Mouse (Mus musculus) frontal cortex, postnatal 10 days (tissue): ENCODE measurements around the gene Atf7ip.
A peak's percentile ranks its signal among the peaks of the same experiment; 100 is the strongest.

Experiments used
- DNase-seq, 2 experiments: peaks; one replicate each; pipeline ENCODE4 v3.0.0; 2022; ENCODE audit warnings: low spot score in 2 of 2, mixed read lengths in 1 of 2

Atf7ip gene

DNA sequence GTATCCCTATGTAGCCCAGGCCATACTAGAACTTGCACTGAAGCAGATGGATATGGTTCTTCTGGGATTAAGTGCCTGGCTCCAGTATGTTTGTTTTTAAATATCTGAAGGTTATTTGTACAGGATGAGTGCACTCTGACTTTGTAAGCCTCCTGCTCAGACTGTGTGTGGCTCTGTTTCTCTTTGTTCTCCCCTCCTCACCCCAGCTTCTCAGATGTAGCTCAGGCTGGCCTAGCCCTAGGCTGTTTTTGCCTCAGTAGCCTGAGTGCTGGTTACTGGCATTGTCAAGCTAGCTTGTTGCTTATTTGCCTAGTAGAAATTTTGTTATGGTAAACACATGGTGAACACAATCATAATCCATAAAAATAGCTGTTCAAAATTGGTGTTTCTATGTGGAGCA lies 15.7 kb downstream of the Atf7ip start:
- DNase-seq = no peak

DNA sequence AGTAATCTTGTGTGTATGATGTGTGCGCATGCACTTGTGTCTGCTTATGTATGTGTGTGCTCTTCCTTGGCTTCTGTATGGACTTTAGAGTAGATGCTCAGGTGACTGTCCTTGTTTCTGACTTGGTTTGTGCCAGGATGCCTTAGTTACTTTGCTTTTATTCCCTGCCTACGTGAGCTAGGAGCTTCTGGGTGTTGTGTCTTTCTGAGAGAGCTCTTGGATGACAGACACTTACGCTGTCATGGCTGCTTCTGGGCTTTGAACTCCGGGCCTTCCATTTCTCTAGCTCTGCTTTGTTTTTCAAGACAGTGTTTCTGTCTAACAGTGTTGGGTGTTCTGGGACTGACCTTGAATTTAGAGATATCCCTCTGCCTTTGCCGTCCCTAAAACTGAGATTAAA lies 16.7 kb downstream of the Atf7ip start:
- no peak for DNase-seq

GRCm38 (mm10) chr6:136524751-136525150 lies 18.8 kb downstream of the Atf7ip start:
- DNase-seq = no peak

DNA sequence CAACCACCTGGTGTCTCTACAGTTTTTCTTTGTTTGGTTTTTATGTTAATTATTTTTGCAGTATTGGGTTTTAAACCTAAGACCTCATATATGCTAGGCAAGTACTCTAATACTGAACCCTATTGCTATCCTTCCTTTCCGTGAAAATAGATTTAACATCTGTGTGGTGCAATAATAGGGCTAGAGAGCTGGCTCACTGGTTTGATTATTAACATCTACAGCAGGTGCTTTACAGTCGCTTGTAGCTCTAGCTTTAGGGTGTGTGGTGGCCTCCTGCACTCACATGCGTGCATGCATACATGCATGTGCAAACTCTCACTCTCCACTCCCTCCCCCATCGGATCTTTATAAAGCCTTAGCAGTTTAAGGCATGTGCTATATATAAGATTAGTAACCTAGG lies 19.6 kb downstream of the Atf7ip start:
- no peak for DNase-seq

- no peak for DNase-seq
Observed at GRCm38 (mm10) chr6:136529156-136529555, 23.2 kb downstream of the Atf7ip start.

- DNase-seq = no peak
Observed at GRCm38 (mm10) chr6:136531792-136532230, 25.8 kb downstream of the Atf7ip start.

- DNase-seq = peak; percentile 67 to 69
Observed at GRCm38 (mm10) chr6:136532535-136533291, 26.7 kb downstream of the Atf7ip start.

DNA sequence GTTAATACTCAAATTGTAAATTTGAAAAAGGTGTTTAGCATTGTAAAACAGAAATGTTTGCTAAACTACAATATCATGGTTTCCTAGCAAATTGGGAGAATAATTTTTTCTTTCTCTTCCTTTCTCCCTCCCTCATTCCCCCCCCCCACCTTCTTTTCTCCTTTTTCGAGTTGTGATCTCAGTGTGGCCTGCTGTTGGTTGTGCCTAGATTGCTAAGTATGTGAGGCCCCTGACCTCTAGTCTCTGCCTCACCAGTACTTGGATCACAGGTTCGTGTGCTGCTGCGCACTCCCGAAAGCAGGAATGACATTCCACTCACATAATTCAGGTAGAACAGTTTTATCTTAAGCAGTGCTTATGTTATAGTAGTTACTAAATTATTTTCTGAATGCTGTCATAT lies 27.8 kb downstream of the Atf7ip start:
- no peak for DNase-seq

GRCm38 (mm10) chr6:136534444-136534843 lies 28.5 kb downstream of the Atf7ip start:
- no peak for DNase-seq

DNA sequence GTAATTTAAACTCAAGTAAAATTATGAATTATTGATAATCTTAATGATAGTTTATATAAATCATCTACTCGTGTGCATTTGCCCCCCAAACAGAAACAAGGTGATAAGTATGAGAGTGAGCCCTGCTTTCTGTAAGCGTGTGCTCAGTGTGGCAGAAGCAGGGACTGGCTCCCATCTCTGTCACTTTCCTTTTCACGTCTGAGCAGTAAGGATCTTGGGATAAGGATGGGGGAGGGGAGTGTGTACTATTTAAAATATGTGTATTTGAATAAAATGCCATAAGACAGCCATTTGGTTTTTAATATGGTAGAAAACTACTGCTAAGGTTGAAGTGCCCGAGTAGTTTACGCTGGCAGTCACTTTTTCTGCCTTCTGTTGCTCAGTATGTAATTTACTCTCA lies 29.2 kb downstream of the Atf7ip start:
- DNase-seq = no peak

DNA sequence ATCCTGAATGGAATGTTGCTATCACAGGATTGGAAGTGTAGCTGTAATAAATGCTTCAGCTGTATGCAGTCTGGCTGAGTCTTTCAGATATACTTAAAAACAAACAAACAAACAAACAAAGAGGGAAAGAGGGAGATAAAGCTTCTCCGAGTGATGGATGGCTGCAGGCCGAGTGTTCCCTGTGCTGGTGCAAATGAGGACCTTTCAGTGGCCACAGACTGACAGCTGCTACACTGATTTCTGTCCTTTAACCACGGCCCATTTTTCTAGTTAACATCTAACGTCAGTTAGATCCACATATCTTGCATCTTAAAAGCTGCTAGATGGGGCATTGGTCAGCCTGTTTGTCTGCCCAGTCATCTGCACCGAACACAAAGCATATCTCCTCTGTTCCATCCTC lies 30.2 kb downstream of the Atf7ip start:
- no peak for DNase-seq

DNA sequence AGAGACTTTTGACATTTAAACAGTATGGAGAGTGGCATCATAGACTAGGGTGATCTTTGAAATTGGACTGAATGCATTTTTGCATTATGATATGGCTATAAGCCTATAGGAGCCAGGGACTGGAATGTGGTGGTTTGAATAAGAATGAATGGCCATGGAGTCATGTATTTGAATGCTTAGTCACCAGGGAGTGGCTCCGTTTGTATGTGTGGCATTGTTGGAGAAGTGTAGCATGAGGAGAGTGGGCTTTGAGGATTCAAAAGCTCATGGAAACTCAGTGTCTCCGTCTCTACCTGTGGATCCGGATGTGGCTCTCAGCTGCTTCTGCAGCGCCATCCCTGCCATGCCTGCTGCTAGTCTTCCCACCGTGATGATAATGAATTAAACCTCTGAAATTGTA lies 35.4 kb downstream of the Atf7ip start:
- DNase-seq = no peak

- no peak for DNase-seq
Observed at GRCm38 (mm10) chr6:136542105-136542504, 36.1 kb downstream of the Atf7ip start.

DNA sequence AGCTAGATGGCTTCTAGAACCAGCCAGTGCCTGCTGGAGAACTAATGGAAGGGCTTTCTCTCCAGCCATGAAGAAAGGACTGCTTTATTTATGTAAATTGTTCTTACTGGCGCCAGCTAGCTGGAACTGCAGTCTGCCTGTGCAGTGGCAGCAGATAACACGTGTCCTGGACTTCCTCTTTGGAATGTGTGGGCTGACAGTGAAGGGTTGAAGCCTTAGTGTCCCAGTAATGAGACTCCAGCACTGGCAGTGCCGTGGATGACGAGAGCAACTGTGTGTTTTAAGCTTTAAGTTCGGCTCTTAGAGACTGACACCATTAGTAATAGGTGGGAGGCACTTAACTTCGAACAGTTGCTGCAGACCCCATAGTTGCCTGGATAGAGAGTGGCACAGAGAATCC lies 37.2 kb downstream of the Atf7ip start:
- peak; percentile 40 to 42 for DNase-seq

DNA sequence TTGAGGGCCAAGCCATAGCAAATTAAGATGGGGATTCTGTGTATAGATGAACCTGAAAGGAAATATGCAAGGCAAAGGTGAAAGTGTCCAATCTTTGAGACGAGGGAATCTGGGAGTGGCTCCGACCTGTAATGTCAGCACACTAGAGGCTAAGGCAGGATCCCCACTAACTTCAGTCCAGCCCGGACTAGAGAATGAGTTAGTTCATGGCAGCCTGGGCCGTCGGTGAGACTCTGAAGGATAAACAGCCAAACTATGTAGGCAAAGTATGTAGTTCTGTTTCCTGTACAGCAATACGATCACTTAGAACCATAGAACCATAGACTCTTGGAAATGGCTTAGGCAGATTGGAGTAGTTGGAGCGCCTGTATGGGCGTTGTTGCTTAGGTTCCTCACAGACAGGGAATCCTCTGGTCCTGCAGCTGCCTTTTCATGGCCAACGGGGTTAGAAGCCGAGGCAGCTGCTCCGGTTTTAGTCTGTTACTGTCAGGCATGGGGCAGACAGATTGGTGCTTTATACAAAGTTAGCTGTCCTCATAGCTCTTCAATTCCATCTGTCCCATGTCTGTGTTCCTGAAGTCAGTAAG lies 39.4 kb downstream of the Atf7ip start:
- no peak for DNase-seq

DNA sequence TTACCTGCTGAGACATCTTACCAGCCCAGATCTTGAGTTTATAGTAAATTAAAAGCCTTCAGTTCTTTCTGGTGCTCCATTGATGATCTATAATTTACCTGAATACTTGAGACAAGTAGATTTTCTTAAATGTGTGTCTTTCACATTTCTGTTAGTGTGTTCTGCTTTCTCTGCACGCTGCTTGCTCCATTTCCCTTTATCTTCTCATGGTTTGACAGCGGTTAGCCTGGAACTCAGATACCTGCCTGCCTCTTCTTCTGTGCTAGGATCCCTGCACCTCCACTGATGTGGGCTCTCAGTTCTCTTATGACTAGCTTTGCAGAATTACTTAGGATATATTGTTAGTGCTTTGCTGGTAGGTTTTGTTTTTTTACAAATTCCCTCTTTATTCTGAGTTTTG lies 40.3 kb downstream of the Atf7ip start:
- no peak for DNase-seq

DNA sequence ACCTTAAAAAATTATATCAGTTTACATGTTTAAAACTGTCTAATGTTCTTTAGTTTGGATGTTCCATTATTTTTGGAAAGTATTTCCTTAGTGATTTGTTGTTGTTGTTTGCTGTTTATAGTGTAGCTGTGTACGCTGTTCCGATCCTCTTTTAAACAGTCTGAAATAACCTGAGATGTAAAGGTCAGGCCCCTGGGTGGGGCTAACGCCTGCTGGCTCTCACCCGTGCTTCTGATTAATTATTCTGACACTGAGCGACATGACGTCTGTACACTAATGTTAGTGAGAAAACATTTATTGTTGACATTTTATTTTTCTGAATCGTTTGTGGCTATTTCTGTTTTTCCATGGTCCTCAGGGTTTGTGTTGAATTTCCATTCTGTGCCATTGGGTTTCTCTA lies 41.0 kb downstream of the Atf7ip start:
- no peak for DNase-seq

- DNase-seq = peak; percentile 66 to 73
Observed at GRCm38 (mm10) chr6:136548041-136548770, 42.2 kb downstream of the Atf7ip start.

DNA sequence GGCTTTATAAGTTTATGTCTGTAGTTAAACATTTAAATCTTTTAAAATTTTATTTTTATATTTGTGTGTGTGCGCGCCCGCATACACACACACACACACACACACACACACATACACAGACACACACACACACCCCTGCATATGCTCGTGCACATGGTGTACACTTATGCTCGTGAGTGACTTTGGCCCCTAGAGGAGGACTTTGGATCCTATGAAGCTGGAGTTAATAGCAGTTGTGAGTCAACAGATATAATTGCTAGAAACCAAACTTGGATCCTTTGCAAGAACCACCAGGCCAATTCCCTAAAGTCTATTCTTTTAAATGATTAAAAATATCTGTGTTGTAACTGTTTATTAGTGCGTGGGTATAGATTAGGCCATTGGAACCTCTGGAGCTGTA lies 42.8 kb downstream of the Atf7ip start:
- DNase-seq = no peak

GRCm38 (mm10) chr6:136549606-136550005 lies 43.6 kb downstream of the Atf7ip start:
- DNase-seq = no peak

DNA sequence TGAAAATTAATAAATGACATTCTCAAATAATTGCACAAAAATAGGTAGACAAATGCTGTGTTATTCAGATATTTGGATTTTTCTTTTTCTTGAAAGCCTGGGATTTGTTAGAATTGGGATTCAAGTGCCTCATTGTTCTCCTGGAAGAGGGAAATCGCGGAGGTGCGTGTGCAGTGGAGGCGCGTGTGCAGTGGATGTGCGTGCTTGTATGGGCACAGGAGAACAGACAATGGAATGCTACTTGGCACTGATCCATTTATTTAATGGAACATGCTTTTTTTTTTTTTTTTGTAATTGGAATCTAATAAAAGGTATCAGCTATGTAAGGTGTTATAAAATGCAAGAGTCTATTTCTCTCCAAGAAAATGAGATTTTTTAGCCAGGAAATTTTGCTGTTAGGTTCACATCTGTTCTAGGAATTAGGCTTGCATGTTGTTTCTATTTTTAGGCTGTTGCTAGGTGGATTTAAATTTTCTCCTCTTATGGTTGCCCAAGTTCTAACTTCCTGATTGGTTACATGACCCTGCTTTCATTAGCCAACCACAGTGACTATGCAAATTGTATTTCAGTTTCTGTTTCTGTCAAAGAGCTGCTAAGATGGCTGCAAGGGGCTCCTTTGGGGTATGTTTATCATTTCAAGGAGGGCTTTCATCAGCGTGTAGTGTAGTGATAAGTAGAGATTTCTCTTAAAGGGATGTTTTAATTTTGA lies 44.8 kb downstream of the Atf7ip start:
- DNase-seq = no peak

GRCm38 (mm10) chr6:136551550-136552109 lies 45.7 kb downstream of the Atf7ip start:
- DNase-seq = no peak
